Mouse (Mus musculus): Measurements from ENCODE around the gene Hadh.

DNA sequence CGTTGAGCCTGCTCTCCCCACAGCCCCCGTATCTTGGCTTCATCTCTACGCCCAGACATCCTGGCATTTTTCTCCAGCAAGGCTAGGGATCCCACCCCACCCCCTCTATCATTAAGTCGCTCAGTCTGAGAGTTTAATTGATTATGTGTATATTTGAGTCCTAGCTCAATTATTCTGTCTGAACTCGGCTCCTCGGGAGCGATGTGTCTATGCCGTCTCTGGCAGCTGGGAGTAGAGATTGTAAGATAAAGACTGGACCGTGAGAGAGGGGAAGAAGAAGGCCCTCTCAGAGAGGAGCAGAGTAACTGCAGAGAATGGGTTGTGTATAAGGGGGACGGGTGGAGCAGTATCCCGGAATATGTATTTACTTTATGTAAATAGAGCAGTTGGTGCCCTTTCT, 81.7 kb downstream of the Hadh start:
- TF ChIP-seq EP300 (IDR thresholded peaks at IDR 0.05; ENCODE audit: low read depth in 1 of 2, low read length in 2 of 2) (no peak), ZKSCAN1 (IDR thresholded peaks at IDR 0.05; ENCODE audit: low read depth, low read length) (no peak), CTCF (IDR thresholded peaks at IDR 0.05 in 2 of 3, conservative IDR thresholded peaks at IDR 0.05 in 1 of 3; ENCODE audit: control insufficient read depth in 1 of 3, insufficient read depth in 1 of 3, low read depth in 2 of 3, low read length in 3 of 3, poor library complexity in 1 of 3, severe bottlenecking in 1 of 3) (no peak), CHD2 (IDR thresholded peaks at IDR 0.05; ENCODE audit: low read length) (no peak), GATA1 (IDR thresholded peaks at IDR 0.05; ENCODE audit: low read depth, low read length) (no peak), MEF2A (IDR thresholded peaks at IDR 0.05; ENCODE audit: extremely low read depth, insufficient replicate concordance, low read depth, low read length, poor library complexity, severe bottlenecking) (no peak), ELF1 (IDR thresholded peaks at IDR 0.05; ENCODE audit: low read depth, low read length) (no peak), UBTF (IDR thresholded peaks at IDR 0.05; ENCODE audit: borderline replicate concordance, insufficient read depth, low read depth, low read length) (no peak), RCOR1 (IDR thresholded peaks at IDR 0.05; ENCODE audit: low read depth, low read length) (no peak), TCF12 (IDR thresholded peaks at IDR 0.05; ENCODE audit: low read depth, low read length) (no peak), MAX (IDR thresholded peaks at IDR 0.05; ENCODE audit: low read length) (no peak), POLR2A (IDR thresholded peaks at IDR 0.05; ENCODE audit: control insufficient read depth in 1 of 2, insufficient read depth in 1 of 2, low read depth in 1 of 2, low read length in 2 of 2, poor library complexity in 1 of 2) (no peak), MAFK (IDR thresholded peaks at IDR 0.05; ENCODE audit: borderline replicate concordance, low read depth, low read length) (no peak), ZNF384 (IDR thresholded peaks at IDR 0.05; ENCODE audit: low read depth, low read length) (no peak)

All from MEL (cell line).